Mouse (Mus musculus) spleen, postnatal 10 days (tissue): ENCODE measurements at regions not wholly inside any gene's neighbourhood (a gene's known extent, or its start where the extent isn't known, plus 50 kb on each side); places are given as distances from the start of the nearest gene placed in this dataset.

ENCODE experiments used
- DNase-seq, 2 experiments: peaks; one replicate each; pipeline ENCODE4 v3.0.0; 2021 to 2022; ENCODE audit warnings: low spot score in 2 of 2

- DNase-seq: no peak
These were observed 182.1 kb downstream of the Ifng start for GRCm38 (mm10) chr10:118622916-118623315.

- no peak for DNase-seq
These were observed 183.5 kb downstream of the Ifng start for GRCm38 (mm10) chr10:118624368-118624767.

GRCm38 (mm10) chr10:118628000-118628399, 187.2 kb downstream of the Ifng start:
- no peak for DNase-seq

DNA sequence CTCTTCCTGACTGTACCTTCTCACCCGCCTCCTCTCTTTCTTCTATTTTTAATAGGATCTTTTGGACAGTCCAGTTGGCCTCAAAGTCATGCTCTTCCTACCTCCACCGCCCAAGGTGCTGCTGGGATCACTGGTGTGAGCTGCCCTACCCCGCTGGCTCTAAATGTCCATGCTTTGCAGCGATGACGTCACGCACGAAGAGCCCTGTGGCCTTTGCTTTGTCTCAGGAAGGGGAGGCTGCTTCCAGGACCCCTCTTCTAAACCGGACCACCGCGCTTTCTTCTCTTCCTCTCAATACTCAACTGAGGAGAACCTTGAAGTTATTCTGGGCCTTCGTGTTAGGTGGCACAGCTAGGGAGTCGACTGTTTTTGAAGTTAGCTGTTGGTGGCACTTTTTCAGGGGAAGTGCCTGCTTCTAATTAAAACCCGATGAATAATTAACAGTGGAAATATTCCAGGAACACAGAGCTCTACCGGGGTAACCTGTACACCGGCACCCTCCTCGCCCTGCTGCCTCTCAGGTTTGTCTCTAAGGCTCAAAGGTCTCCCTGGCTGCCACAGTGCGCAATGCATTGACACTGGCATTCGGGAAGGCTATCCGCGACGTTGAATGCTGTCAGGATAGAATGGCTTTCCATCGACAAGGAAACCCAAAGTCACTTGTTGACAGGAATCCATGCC, 188.7 kb downstream of the Ifng start:
- DNase-seq: no peak

DNA sequence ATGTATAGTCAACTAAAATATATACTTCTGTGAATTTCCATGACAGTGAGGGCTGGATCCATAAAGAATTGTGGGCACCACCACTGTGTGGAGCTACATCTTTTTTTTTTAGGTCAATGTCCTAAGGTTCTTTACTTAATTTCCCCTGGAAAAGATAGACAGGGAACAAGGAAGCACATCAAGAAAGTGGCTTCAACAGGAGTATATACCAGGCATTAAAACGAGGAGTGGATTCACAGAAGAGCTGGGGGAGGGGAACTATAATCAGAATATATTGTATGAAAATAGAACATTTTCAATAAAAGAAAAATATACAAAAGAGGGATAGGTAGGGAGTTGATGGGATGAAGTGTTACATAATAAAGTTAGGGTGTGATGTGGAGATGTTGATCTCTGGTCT, 190.9 kb downstream of the Ifng start:
- no peak for DNase-seq

GRCm38 (mm10) chr10:118632187-118632586, 191.3 kb downstream of the Ifng start:
- DNase-seq: no peak

GRCm38 (mm10) chr10:118633429-118633828, 192.6 kb downstream of the Ifng start:
- DNase-seq: no peak

- no peak for DNase-seq
These were observed 198.3 kb downstream of the Ifng start for GRCm38 (mm10) chr10:118639097-118639496.

DNA sequence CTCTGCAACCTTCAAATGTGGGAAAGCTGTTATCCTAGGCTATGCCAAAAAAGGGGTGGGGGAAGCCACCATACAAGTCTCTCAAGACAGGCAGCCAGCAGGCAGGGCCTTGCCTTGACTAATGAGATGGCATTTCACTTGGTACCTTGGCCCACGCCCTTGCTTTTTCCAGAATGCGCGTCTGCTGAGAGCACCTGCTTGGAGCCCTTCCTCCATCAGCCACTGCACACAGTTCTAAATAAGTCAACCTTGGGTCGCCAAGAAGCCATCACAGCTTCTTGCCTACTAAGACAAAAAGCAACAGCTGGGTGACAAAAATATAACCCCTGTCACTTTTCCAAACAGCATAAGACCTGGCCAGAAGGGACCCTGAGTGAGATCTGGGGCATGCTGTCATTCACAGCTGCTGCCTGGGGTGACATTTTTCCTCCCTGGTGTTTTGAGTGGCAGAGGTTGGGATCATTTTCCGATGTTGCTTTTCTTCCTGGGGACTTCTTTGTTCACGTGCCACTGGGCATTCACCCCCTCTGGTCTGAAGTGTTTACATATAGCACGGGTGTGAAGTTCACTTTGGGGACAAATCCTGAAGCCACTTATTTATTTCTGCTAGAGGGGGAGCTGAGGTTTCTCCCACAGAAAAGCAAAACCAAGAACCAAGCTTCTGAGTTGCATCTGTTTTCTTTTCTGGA, 199.4 kb downstream of the Ifng start:
- DNase-seq: no peak

DNA sequence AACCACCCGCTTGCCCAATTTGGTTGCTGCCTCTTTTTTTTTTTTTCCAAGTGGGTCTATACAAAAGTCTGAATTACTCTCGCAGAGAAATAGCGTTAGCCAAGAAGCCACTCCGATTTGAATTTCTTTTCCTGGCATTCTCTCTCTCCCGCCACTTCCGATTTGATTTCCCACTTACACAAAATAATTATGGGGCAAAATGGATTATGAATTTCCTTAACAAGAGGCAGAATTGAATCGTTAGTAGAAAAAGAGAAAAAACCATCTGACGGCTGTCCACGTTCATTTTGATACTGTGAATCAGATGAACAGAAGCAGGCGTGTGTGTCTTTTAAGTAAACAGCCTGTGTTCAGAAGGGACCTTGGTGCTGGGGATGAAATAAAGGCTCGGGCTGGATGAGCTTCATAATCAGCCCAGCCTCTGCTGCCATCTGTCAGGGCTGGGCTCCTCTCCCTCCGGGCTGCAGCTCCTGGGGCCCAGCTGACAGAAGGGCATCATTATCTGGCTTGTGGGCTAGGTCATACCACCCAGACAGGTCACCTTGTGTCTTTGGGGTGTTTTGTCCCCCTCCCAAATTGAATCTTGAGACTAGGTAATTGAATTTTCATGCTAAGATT, 200.1 kb downstream of the Ifng start:
- DNase-seq: no peak

DNA sequence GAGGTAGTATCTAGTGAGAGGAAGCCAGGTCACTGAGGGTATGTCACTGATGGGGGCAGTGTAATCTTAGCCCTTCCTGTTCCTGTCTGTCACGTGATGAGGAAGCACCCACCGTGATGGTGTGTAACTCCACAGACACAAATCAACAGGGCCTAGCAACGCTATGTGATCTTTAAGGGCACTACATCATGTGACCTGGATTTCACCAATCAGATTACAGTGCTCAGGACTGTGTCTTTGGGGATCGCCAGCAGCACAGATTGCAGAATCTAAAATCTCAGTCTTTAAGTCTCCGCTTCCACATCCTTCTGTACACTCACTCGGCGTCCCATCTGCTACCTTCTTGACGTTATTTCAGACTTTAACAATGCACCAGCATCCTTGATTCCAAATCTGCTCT, 202.8 kb downstream of the Ifng start:
- DNase-seq: no peak

DNA sequence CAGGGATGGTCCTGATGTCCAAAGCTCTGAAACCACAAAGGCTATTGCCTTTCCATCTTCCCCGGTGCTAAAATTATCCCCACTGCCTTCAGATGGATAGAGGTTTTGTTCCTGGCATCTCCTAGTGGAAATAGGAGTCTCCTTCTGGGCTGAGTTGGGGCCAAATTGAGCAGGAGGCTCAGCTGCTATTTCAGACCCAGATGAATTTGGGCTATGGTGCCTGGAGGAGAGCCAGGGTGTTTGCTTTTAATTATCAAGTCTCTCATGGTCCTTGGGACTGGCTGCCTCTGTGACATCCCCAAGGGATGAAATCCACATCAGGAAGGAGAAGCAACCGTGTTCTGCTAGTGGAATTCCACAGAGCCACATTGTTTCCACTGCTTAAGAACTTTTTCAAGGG, 207.3 kb downstream of the Ifng start:
- no peak for DNase-seq

DNA sequence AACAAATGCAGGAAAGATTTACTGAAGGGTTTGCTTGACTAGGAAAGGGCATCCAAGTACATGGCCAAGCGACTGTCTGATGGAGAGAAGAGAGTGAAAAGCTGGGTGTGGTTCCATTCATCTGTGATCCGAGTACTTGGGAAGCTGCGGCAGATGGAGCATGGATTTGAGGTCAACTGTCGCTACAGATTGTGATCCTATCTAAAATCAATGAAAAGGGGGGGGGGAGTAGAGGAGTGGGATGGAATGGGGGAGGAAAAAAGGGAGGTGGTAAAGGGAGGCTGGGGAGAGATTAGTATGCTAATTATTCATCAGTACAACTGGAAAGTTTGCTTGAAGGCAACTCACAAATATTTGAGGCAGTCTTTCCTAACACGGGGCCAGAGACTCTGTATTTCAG, 213.4 kb downstream of the Dyrk2 start:
- no peak for DNase-seq

GRCm38 (mm10) chr10:118666009-118666408, 204.0 kb downstream of the Dyrk2 start:
- no peak for DNase-seq

DNA sequence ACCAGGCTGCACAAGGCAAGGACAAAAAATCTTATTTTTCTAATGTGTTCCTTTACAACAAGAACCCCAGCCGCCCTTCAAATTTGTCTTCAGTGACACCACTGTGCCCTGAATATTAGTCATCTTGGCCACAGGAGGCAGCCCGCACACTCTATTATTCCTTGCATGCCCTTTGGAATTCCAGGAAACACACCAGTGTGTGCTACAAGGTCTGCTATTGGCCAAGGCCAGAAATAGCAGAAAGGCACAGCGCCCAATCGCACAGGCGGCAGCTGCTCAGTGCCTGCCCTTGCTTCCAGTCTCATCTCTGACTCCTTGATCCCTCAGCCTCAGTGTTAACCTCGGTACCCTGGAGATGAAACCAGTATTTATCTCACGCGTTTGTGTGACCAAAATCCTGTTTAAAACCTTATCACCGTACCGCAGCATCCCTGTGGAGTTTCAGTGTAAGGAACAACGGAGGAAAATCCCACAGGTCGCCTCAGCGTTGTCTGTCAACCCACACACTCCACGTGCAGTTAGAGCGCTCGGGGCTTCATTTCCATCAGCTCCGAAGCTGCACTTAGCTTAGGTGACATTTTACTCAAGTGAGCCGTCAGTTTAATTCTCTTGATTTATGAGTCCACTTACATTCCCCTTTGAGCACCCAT, 194.1 kb downstream of the Dyrk2 start:
- DNase-seq: no peak

- no peak for DNase-seq
These were observed 191.1 kb downstream of the Dyrk2 start for GRCm38 (mm10) chr10:118678750-118679418.

DNA sequence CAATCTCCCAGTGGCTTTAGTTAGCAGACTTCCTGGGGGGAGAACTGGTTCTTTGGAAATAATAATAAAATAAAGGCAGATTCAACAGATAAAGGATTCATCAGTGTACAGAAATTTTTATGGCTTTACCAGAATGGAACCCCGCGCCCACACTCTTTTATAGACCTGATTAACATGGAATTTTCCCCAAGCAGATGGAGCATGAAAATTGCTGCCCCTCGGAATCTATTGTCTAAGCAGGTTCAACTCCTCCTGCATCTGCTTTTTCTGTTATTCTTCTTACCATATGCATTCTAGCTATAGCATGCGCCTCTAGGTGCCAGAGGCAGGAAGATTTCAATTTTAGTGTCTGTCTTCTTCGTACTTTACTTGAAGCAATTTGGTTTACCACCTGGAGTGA, 190.5 kb downstream of the Dyrk2 start:
- DNase-seq: no peak

GRCm38 (mm10) chr10:118680896-118681295, 189.1 kb downstream of the Dyrk2 start:
- DNase-seq: no peak

GRCm38 (mm10) chr10:118683356-118683755, 186.7 kb downstream of the Dyrk2 start:
- no peak for DNase-seq

DNA sequence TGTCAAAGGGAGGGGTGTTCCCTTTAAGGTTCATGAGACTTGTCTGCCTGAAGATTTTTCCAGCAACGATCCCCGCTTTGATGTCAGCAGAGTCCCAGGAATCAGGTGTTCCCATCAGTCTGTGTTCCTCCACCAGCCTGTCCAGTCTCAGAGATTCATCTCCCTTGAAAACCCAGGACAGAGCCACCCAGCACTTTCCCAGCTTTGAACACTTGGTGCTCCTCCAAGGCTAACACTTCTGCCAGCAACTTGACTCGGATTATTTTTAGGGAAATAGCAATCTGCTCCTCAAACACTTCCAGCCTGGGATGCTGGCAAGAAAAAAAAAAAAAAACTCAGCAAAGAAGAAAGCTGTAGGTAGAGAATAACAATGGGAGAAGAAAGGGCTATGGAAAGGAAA, 170.7 kb downstream of the Dyrk2 start:
- no peak for DNase-seq

DNA sequence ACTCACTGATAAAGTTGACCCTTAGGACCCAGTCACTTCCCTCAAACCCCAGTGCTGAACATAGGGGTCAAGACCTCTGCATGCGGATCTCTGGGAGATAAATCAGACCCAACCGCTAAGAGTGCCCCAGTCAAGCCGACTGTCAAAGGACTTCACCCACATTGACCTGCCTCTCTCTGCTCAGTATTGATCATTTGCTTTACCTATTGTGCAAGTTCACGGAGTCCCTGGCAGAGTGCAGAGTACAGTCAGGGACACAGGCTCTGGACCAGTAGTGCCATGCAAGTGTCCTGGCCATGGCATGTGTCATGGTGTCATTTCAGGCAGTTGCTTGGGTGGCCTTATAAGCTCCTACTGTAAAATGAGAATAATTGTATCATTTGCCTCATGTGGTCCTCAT, 169.9 kb downstream of the Dyrk2 start:
- DNase-seq: no peak

DNA sequence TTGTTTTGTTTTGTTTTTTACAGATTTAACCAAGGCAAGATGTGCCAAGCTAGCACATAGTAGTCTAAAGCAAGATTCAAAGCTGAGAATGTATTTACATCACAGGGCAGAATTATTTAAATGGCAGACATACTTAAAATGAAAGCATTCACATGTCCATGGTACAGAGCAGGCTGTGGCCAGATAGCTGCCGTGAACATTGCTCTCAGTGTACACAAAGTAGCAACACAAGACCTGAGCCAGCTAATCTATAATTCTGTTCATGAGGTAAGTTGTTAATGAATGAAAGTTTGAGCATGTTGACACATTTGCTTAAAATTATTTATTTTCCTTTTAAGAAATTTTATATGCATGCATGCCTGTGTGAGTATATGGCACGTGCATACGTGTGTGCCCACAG, 164.0 kb downstream of the Dyrk2 start:
- no peak for DNase-seq
